Mouse (Mus musculus) midbrain, embryonic 13.5 days (tissue): ENCODE results near the gene Grid1. TPM values are rescaled to one million over a fixed set of nuclear protein-coding genes. Genes with fewer than 3 reads are reported as not detected.

Experiments
- ATAC-seq: fragments of 200-750 bp; cut with Nextera tagmentation; 2 replicates; pipeline ENCODE4 v1.8.0; 2017; ENCODE audit warnings: mild to moderate bottlenecking, moderate TSS enrichment, moderate library complexity
- H3K27ac ChIP-seq: fragments of 300-500 bp; sonication (generic); 2 replicates; pipeline ENCODE4 v1.5.1; 2015; ENCODE audit warnings: inconsistent platforms, mild to moderate bottlenecking, moderate library complexity
- H3K27me3 ChIP-seq: fragments of 300-500 bp; sonication (generic); 2 replicates; pipeline ENCODE4 v1.6.1; 2015; ENCODE audit warnings: mild to moderate bottlenecking, inconsistent platforms
- H3K36me3 ChIP-seq: fragments of 300-500 bp; sonication (generic); 2 replicates; pipeline ENCODE4 v1.6.1; 2015; ENCODE audit warnings: mild to moderate bottlenecking, inconsistent platforms
- H3K4me1 ChIP-seq: fragments of 300-500 bp; sonication (generic); replicated peaks from 2 replicates; pipeline ENCODE4 v1.6.1; 2015; ENCODE audit warnings: inconsistent platforms
- H3K4me2 ChIP-seq: fragments of 300-500 bp; sonication (generic); replicated peaks from 2 replicates; pipeline ENCODE4 v1.6.1; 2015; ENCODE audit warnings: moderate library complexity, mild to moderate bottlenecking, inconsistent platforms
- H3K4me3 ChIP-seq: fragments of 300-500 bp; sonication (generic); replicated peaks from 2 replicates; pipeline ENCODE4 v1.5.1; 2015; ENCODE audit warnings: mild to moderate bottlenecking, inconsistent platforms
- H3K9ac ChIP-seq: fragments of 300-500 bp; sonication (generic); replicated peaks from 2 replicates; pipeline ENCODE4 v1.6.1; 2015; ENCODE audit warnings: mild to moderate bottlenecking, inconsistent platforms
- H3K9me3 ChIP-seq: fragments of 300-500 bp; sonication (generic); 2 replicates; pipeline ENCODE4 v1.6.1; 2016; ENCODE audit warnings: mild to moderate bottlenecking, inconsistent platforms
- WGBS: fragments of 180-500 bp; shearing (Covaris S2); methylation state at CpG from one replicate; pipeline ENCODE4 v1.1.7; 2015; 5-methylcytosine and 5-hydroxymethylcytosine counted together
- polyA plus RNA-seq: library from polyadenylated mRNA; unstranded; fragments of >200 nt; fragmentation: Nextera tagmentation; extraction: Ambion mirVana; gene quantifications from 2 replicates; pipeline ENCODE4 v1.2.1, GENCODE M21; 2015

The Grid1 gene
- polyA plus RNA-seq, 1 experiment from 2014 or later, result 2.7 TPM

- no peak for ATAC-seq
Observed at GRCm38 (mm10) chr14:35197371-35197770, 377.5 kb downstream of the Grid1 start.

GRCm38 (mm10) chr14:35198447-35198846 is 378.5 kb downstream of the Grid1 start:
- 77% methylated on average over 4 of the region's 4 CpGs for WGBS
- no peak overlapping the region for H3K9ac ChIP-seq
- H3K4me3 ChIP-seq, result no peak overlapping the region
- H3K4me1 ChIP-seq, result no peaks in the 10 kb centered on the region
- no peaks in the 10 kb centered on the region for H3K9me3 ChIP-seq
- no peak for ATAC-seq
- no peak overlapping the region for H3K27ac ChIP-seq
- H3K4me2 ChIP-seq, result no peak overlapping the region
- no peaks in the 10 kb centered on the region for H3K27me3 ChIP-seq
- H3K36me3 ChIP-seq, result no peaks in the 10 kb centered on the region

More at GRCm38 (mm10) chr14:35197371-35197770, 377.5 kb downstream of the Grid1 start:
- Histone ChIP-seq H3K27me3 (no peaks in the 10 kb centered on the region), H3K9ac (no peak overlapping the region), H3K4me3 (no peak overlapping the region), H3K36me3 (no peaks in the 10 kb centered on the region), H3K27ac (no peak overlapping the region), H3K9me3 (no peaks in the 10 kb centered on the region), H3K4me1 (peaks cover under 1% of the 10 kb centered on the region), H3K4me2 (no peak overlapping the region)
- 81% methylated on average over 3 of the region's 3 CpGs for WGBS

GRCm38 (mm10) chr14:35198899-35199298 is 379.0 kb downstream of the Grid1 start:
- Histone ChIP-seq H3K4me3 (no peak overlapping the region), H3K9me3 (no peaks in the 10 kb centered on the region), H3K36me3 (no peaks in the 10 kb centered on the region), H3K4me1 (no peaks in the 10 kb centered on the region), H3K4me2 (no peak overlapping the region), H3K27me3 (no peaks in the 10 kb centered on the region), H3K9ac (no peak overlapping the region), H3K27ac (no peak overlapping the region)
- 76% methylated on average over 6 of the region's 6 CpGs for WGBS
- ATAC-seq, result 0 out of 2 replicates have a peak, but pooled peaks have one; percentile 62

GRCm38 (mm10) chr14:35209444-35209843 is 389.5 kb downstream of the Grid1 start:
- whole genome bisulfite sequencing, result 85% methylated on average over 6 of the region's 6 CpGs
- no peaks in the 10 kb centered on the region for H3K9me3 ChIP-seq
- H3K4me3 ChIP-seq, result no peak overlapping the region
- no peaks in the 10 kb centered on the region for H3K36me3 ChIP-seq
- ATAC-seq, result no peak
- H3K4me1 ChIP-seq, result no peaks in the 10 kb centered on the region
- H3K27me3 ChIP-seq, result no peaks in the 10 kb centered on the region
- no peak overlapping the region for H3K9ac ChIP-seq
- no peak overlapping the region for H3K4me2 ChIP-seq
- H3K27ac ChIP-seq, result no peak overlapping the region

- WGBS, result 96% methylated on average over 4 of the region's 4 CpGs
- Histone ChIP-seq H3K4me1 (no peaks in the 10 kb centered on the region), H3K9me3 (no peaks in the 10 kb centered on the region), H3K27ac (no peak overlapping the region), H3K4me3 (no peak overlapping the region), H3K27me3 (no peaks in the 10 kb centered on the region), H3K36me3 (no peaks in the 10 kb centered on the region), H3K4me2 (no peak overlapping the region), H3K9ac (no peak overlapping the region)
- no peak for ATAC-seq
Observed at GRCm38 (mm10) chr14:35219021-35219420, 399.1 kb downstream of the Grid1 start.

- Histone ChIP-seq H3K9ac (no peak overlapping the region), H3K4me1 (no peaks in the 10 kb centered on the region), H3K4me2 (no peak overlapping the region), H3K9me3 (no peaks in the 10 kb centered on the region), H3K27ac (no peak overlapping the region), H3K36me3 (no peaks in the 10 kb centered on the region), H3K4me3 (no peak overlapping the region), H3K27me3 (no peaks in the 10 kb centered on the region)
- ATAC-seq, result no peak
- WGBS, result 72% methylated on average over 2 of the region's 2 CpGs
Observed at GRCm38 (mm10) chr14:35222196-35222595, 402.3 kb downstream of the Grid1 start.

- WGBS, result 92% methylated on average over 5 of the region's 5 CpGs
- Histone ChIP-seq H3K4me2 (no peak overlapping the region), H3K4me1 (no peaks in the 10 kb centered on the region), H3K27me3 (no peaks in the 10 kb centered on the region), H3K9me3 (no peaks in the 10 kb centered on the region), H3K36me3 (no peaks in the 10 kb centered on the region), H3K27ac (no peak overlapping the region), H3K4me3 (no peak overlapping the region), H3K9ac (no peak overlapping the region)
- no peak for ATAC-seq
Observed at GRCm38 (mm10) chr14:35227581-35227980, 407.7 kb downstream of the Grid1 start.

GRCm38 (mm10) chr14:35231384-35231783 is 411.5 kb downstream of the Grid1 start:
- ATAC-seq, result no peak
- no peaks in the 10 kb centered on the region for H3K9me3 ChIP-seq
- H3K4me1 ChIP-seq, result no peaks in the 10 kb centered on the region
- no peaks in the 10 kb centered on the region for H3K36me3 ChIP-seq
- H3K4me3 ChIP-seq, result no peak overlapping the region
- no peaks in the 10 kb centered on the region for H3K27me3 ChIP-seq
- H3K4me2 ChIP-seq, result no peak overlapping the region
- H3K27ac ChIP-seq, result no peak overlapping the region
- no peak overlapping the region for H3K9ac ChIP-seq

GRCm38 (mm10) chr14:35242882-35243281 is 423.0 kb downstream of the Grid1 start:
- Histone ChIP-seq H3K4me3 (no peak overlapping the region), H3K27ac (no peak overlapping the region), H3K36me3 (no peaks in the 10 kb centered on the region), H3K9ac (no peak overlapping the region), H3K27me3 (no peaks in the 10 kb centered on the region), H3K9me3 (no peaks in the 10 kb centered on the region; the same call in 1 of the 2 replicates), H3K4me1 (no peaks in the 10 kb centered on the region), H3K4me2 (no peak overlapping the region)
- no peak for ATAC-seq
- WGBS, result 92% methylated on average over 6 of the region's 6 CpGs

- Histone ChIP-seq H3K27me3 (no peaks in the 10 kb centered on the region), H3K9ac (no peak overlapping the region), H3K4me2 (no peak overlapping the region), H3K36me3 (no peaks in the 10 kb centered on the region), H3K27ac (no peak overlapping the region), H3K9me3 (no peaks in the 10 kb centered on the region; the same call in 1 of the 2 replicates), H3K4me3 (no peak overlapping the region), H3K4me1 (no peaks in the 10 kb centered on the region)
- 78% methylated on average over 7 of the region's 7 CpGs for WGBS
- ATAC-seq, result 0 out of 2 replicates have a peak, but pooled peaks have one; percentile 45
Observed at GRCm38 (mm10) chr14:35244776-35245548, 425.1 kb downstream of the Grid1 start.

GRCm38 (mm10) chr14:35250412-35250811 is 430.5 kb downstream of the Grid1 start:
- no peak for ATAC-seq
- Histone ChIP-seq H3K9ac (no peak overlapping the region), H3K36me3 (no peaks in the 10 kb centered on the region), H3K27ac (no peak overlapping the region), H3K4me1 (0 out of 2 replicates have a peak, but pooled peaks cover 2% of the 10 kb centered on the region), H3K9me3 (no peaks in the 10 kb centered on the region), H3K27me3 (no peaks in the 10 kb centered on the region), H3K4me2 (no peak overlapping the region), H3K4me3 (no peak overlapping the region)
- WGBS, result 71% methylated on average over 4 of the region's 4 CpGs

GRCm38 (mm10) chr14:35254477-35254876 is 434.6 kb downstream of the Grid1 start:
- Histone ChIP-seq H3K4me1 (0 out of 2 replicates have a peak, but pooled peaks cover 2% of the 10 kb centered on the region), H3K27me3 (no peaks in the 10 kb centered on the region), H3K27ac (no peak overlapping the region), H3K9me3 (no peaks in the 10 kb centered on the region), H3K36me3 (no peaks in the 10 kb centered on the region), H3K4me3 (no peak overlapping the region), H3K9ac (no peak overlapping the region), H3K4me2 (no peak overlapping the region)
- ATAC-seq, result 0 out of 2 replicates have a peak, but pooled peaks have one; percentile 19
- WGBS, result 61% methylated on average over 2 of the region's 2 CpGs
